Mouse (Mus musculus): ENCODE measurements around the gene Pspn.

Gene Pspn

DNA sequence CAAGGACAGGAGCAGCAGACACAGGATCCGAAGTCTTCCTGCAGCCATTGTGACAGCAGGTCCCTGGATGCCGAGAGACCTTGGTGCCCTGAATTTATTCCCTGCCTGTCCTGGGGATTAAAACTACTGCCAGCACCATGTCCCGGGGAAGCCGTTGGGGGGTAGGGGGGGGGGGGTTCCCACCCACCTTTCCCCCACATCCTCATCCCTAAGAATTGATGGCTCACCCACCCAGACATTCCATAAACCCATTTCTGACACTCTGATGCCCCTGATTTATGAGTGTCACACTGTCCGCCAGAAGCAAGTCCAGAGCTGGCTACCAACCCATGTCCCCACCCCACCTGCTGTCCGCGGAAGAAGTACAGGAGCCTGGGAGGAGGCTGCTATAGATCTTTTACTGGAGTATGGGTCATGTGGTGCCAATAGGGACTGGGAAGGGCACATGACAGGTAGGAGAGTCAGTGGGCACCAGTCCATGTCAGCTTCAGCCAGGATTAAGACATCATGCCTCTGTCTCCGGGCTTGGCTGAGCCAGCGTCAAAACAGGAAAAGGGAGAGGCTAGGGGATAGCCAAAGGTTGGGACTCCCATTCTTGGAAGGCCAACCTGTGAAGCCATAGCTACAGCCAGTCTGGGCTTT lies at the start of gene Pspn:
TSS of gene Pspn (minus strand) at position 51 of the 642 bp plus-strand sequence.
- no peak for DNase-seq

DNA sequence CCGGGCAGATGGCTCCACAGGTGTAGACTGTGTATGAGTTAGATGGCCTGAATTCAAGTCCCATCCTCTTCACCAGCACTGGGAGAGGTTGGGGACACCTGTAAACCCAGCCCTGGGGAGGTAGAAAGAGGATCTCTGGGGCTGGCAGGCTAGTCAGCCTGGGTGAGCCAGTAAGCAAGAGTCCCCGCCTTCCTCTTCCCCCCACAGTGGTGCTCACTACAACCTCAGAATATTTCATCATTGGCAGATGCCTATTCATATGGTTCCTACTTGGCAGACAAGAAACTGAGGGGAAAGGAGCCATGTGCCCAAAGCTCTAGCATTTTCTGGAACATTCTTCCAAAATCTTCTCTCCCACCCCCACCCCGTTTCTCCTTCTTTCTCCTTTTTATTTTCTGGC lies 49.0 kb upstream of the Pspn start:
- DNase-seq = no peak

DNA sequence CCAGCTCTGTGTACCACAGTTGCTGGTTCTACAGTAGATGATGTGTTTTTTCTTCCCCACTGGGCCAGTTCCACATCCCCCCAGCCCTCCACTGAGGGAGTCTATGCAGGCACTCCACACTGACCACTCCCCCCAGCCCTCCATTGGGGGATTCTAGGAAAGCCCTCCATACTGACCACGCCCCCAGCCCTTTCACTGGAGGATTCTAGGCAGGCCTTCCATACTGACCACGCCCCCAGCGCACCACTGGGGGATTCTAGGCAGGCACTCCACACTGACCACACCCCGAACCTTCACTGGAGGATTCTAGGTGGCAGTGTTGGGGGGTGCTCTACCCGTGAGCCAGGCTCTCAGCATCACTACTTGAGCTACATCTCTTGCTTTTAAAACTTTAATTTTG lies 47.6 kb upstream of the Pspn start:
- DNase-seq = no peak

DNA sequence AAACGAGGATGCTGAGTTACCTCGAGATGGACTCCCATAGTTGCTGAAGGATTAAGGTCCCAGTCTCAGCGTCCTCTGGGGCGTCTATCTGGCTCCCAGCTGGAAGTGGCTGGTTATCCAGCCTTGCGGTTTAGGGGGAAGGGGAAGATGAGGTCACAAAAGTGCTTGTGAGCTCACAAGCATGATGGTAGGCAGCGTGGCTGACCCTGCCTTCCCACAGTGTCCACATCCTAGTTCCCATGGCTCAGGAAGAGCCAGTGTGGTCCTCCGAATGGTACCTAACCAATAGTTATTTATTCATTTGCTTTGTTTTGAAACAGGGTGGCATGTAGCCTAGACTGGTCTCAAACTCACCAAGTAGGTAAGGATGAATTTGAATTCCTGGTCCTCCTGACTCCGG lies 41.7 kb upstream of the Pspn start, which contains the start of gene Slc25a41:
TSS of gene Slc25a41 (minus strand) at position 101 of the 400 bp plus-strand sequence.
- no peak for DNase-seq

DNA sequence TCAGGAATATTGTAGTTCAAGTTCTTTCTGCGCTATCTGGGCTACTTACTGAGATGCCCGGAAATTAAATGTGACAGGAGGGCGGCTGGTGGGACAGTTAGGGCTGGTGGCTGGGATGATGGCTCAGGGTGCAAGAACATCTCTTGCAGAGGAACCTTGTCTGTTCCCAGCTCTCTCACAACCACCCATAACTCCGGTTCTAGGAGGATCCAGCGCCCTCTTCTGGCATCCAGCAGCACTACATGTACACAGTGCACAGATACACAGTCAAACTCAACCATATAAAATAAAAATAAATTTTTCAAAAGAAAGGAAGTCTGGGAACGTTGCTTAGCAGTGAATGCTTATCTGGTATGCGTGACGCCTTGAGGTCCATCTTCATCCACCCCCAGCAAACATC lies 39.2 kb upstream of the Pspn start:
- no peak for DNase-seq

DNA sequence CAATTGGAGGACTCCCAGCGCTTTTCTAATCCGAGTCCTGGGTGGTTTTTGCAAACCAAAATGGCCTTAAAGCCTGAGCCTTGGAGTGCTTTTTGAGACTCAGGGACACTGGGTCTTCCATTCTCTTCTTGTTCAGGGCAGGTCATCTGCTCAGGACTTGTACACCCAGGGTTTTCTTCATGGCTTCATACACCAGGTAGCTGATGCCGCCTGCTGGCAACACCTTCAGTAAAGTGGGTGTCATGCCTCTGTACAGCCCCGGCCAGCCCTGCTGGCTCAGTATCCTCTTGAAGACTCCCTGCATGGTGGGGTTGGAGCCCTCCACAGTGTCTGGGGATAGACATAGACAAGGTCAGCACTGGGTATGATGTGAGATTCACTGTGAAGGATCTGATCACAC lies 33.0 kb upstream of the Pspn start:
- peak in 1 of 2 experiments; percentile 36 for DNase-seq

DNA sequence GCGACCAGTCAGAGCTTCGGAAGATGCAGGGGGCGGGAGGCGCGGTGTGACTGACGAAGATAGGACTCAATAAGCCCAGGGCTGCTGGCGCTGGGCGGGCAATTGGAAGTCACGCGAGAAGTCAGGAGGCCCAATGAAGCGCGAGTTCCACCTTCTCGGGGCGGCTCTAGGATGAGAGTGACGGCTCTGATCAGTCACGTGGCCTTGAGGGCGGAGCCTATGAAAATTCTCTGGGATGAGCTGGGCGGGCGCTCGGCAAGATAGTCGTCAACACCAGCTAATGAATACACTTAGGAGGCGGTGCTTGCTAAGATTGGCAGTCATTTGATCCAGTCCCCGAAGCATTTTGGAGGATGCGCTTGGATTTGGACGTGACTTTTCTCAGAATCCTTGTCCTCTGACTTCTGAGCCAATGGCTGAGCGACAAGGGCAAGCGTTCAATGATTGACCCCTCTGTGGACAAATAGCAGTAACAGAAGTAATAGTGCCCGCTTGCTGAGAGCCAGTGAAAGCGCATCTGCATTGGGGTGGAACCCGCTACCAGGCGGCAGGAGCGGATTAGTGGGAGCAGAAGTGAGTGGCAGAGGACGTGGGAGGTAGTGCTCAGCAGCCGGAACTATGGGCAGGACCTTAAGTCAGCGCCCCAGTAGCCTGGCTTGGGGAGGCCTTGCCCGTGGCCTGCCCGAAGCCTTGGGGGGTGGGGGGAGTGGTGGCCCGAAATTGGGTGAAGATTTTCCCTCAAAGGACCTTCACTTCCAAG lies 32.0 kb upstream of the Pspn start:
- peak; percentile 98 to 100 for DNase-seq

DNA sequence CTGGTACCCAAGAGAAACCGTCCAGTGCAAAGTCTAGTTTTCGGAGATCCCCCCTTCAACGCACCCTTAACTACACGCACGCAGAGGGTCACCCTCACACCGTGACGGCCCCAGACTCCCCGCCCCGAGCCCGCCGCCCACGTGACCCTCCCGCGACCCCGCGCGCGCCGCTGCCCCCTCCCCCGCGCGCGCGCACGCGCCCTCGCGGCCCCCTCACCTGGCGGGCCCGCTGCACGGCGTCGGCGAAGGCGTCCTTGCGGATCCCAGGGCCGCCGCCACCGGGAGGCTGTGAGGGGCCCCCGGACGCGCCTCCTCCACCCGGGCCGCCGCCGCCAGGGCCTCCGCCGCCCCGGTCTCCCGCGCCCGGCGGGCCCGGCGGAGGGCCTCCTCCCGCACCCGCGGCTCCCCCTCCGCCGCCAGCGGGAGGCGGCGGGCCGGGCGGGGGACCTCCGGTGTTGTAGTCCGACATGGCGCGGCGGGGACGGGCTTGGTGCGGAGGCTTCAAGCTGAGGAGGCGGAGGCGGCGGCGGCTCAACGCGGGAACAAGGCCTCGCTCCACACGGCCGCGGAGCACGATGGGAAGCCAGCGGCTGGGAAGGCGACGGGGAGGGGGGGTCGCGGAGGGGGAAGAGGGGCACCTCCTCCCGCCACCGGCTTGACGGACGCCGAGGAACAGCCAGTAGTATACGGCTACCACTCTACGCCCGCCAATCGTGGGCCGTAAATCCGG lies 31.3 kb upstream of the Pspn start, which contains the start of gene Khsrp:
TSS of gene Khsrp (minus strand) at position 592 of the 730 bp plus-strand sequence.
- DNase-seq = no peak

DNA sequence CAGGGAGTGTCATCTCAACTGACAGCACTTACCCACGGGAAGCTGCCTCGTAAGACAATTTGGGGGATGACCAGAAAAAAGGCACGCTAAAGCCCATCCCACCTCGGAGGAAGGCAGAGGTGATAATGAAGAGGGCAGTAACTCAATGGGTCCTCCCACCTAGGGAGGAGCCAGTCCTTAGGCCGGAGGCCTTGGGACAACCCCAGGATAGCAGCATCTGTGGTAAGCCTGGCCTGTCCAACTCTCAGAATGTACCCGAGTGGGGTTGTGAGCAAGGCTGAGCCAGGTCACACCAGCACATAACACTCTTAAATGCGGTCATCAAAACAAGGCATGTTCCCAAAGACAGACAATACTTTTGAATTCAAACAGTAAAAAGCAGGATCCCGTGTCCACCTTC lies 29.9 kb upstream of the Pspn start:
- no peak for DNase-seq

DNA sequence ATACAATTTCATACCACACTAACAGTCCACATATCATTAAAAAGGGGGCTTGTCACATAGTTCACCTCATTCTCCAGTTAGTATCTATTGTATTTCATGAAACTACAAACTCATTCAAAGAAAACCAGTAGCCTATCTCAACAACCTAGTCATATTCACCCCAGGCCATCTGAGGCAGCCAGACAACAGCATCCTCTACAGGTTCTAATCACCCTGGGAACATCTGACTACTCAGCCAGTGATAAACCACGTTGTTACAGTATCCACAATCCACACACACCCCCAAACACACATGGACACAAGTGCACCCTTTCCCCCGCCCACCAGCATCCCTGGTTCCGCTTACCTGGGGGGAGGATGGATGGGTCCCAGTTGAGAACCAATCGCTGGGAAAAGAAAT lies 27.7 kb upstream of the Pspn start:
- DNase-seq = no peak

DNA sequence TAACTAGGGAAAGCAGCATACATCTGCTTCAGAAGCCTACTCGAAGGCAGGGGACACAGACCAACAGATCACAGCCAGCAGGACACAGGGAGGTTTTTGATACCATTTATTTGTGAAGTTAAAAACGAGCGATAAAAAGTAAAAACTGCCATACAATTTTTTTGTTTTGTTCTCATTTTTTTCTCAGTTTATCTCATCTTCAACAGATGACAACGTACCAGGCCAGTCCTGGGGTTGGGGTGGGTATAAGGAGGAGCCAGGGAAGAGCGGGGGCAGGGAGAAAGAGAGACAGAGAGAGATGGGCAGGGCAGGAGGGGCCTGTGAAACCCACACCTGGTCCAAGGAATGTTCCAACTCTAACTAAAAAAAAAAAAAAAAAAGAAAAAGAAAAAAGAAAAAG lies 21.1 kb upstream of the Pspn start:
- no peak for DNase-seq

DNA sequence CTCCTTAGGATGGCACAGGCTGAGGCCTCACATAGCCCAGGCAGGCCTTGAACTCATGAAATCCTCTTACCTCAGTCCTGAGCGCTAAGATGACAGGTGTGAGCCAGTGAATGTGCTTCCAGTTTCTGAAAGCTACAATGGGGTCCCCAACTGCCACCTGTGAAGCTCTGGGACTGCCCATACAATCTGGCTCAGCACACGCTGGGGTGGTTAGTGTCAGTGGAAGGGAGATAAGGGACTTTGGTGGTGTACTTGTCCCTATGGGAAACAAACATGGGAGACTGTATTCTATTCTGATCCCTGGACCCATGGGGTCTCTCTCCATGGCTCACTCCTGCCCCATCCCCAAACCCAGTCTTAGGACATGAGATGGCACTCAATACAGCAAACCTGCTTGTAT lies 19.9 kb upstream of the Pspn start:
- no peak for DNase-seq

DNA sequence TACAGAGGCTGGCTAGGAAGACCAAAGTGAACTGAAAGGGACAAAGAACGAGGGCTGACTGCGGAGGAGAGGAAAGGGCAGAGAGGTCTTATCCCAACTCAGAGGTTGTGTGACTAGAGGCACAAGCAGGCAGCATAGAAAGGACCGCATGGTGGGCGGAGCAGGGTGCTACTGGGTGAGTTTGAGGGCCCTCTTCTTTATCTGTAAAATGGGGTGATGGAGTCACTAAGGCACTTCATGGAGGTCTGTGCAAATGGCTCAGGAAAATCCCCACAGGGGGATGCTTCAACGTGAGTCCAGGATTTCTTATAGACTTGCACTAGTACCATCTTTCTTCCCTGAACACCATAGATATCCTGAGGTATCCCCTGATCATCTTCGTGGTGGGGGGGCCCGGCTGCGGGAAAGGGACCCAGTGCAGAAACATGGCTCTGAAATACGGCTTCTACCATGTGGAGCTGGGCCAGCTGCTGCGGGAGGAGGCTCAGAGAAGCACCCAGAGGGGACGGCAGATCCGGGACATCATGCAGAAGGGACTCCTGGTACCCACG lies 12.5 kb upstream of the Pspn start:
- DNase-seq = peak in 1 of 2 experiments; percentile 26

DNA sequence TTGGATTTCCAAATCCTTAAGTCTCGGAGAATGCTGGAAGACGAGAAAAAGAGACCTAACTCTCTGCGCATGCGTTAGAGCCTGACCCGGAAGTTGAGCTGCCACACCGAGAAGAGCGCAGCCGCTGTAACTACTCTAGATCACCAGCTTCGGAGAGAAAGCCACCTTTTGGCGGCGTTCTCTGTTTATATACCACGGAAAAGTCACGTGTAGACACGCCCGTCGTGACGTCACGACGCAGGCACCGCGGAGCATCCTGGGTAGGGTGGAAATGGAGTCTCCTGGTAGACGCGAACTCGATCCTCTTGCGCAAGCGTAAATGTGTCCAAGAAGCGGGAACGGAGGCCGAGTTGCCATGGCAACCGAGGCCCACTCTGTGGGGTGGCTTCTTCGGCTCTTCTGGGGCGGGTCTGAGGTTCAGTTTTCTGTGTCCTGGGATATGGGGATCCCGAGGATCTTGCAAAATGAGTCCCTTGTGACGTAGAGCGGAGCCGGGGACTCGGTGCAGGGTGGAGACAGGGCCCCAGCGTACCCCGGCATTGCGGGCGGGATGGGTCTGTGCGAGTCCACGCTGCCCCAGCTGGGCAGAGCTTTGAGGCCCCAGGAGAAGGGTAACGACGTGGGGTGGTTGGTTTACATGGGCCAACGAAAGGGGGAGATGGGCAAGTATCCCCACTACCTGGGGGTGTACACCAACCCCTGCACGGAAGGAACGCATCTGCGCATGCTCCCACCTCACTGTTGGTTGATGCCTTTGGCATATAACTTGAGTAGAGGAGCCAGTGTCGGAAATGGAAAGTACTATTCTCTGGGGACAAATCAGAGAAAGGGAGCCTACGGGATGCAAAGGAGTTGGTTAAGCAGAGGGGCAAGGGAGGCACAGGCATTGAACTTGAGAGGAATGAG lies 11.7 kb upstream of the Pspn start, which contains the start of the genes Gtf2f1 and Gm17949:
TSS of gene Gtf2f1 (minus strand) at position 53 of the 906 bp plus-strand sequence.
TSS of gene Gm17949 (plus strand) at position 234 of the 906 bp plus-strand sequence.
- DNase-seq = peak; percentile 92

DNA sequence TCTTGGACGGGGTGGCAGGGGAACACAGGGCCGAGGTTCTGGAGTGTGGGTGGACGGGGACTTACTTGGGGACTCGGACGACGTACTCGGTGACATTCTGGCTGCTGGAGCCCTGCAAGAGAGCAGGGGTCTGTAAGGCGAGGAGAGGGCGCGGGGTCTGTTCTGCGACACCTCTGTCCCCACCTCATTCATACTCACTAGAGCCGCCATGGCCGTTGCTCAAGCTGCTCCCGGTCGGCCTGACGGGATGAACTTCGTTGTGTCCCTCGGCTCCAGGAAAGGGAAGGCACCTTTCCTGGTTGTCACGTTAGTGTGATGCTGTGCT lies 11.1 kb upstream of the Pspn start:
- DNase-seq = no peak

DNA sequence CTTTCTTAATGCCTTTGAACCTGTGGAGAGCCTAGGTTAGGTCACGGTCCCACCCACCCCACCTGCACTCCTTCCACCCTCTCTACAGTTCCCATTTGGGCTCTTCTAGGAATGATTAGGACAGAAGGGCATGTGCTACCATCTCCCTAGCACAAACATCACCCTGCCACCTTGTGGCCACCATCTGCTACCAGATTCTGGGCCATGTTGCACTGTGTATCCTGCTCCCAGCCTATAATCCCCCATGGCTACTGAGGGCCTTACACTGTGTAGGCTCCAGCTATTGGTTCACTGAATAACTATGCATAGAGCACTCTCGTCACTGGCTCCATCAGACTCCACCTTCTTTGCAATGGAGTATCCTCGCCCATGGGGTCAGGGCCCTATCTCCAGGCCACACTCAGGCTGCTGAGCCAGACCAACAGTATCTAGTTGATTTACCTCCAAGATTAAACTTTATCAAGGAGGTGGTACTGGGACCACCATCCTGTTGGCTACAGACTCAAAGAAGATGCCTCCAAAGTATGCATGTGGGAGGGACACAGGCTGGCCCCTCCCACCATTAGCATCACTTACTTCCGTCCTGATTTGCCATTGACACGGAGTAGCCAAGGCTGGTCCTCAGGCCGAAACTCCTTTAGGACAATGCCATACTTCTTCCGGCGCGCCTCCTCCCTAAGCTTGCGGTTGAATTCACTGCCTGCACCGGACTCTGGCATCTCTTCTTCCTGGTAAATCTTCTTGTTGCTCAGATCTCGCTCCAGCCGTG lies 7.5 kb upstream of the Pspn start:
- no peak for DNase-seq

DNA sequence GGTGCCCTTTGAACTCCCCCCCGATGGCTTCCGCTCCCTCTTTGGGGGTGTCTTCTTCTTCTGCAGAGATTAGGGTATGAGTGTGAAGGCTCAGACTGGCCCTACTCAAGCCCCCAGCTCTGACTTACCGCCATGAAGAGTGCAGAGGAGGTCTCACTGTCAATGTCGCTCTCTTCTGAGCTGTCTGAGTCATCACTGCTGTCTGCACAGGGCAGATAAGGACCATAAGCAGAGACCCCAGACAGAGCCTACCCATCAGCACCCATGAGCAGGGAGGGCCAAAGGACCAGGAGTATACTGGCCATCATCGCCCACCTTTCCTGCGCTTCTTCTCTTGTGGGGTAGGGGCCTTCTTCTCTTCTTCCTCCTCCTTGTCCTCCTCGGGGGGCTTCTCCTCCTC lies 4.2 kb upstream of the Pspn start:
- no peak for DNase-seq

DNA sequence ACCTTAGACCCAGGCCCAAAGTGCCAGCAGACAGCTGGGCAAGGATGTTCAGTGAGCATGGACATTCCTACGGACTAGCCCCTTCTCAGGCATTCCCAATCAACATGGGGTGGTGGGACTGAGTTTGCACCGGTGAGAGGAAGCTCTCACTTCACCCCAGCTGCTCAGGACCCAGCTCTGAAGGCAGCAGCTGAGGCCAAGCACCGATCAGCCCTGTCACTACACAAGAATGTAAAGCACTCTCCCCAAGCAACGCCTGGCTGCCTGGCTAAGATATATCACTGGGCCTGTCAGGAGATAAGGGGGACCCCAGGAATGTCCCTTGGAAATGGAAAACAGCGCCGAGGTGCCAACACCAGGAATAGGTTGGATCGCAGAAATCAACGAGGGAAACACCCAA lies 1.4 kb upstream of the Pspn start:
- DNase-seq = no peak

DNA sequence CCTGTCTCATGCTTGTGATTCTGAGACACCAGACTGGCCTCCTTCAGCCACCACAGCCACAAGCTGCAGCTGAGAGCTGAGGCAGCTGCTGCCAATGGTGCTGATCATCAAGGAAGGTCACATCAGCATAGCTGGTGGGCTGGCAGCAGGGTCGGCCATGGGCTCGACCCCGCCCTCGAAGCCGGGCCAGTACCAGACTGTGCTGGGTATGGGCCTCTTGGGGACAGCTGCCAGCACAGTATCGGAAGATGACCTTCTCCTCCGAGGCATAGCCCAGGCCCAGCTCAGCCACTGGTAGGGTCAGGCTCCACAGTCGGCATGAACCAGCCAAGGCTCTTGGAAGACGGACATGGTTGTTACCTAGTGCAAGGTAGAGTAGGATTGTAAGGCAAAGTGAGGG lies 404 bp downstream of the Pspn start:
- no peak for DNase-seq

DNA sequence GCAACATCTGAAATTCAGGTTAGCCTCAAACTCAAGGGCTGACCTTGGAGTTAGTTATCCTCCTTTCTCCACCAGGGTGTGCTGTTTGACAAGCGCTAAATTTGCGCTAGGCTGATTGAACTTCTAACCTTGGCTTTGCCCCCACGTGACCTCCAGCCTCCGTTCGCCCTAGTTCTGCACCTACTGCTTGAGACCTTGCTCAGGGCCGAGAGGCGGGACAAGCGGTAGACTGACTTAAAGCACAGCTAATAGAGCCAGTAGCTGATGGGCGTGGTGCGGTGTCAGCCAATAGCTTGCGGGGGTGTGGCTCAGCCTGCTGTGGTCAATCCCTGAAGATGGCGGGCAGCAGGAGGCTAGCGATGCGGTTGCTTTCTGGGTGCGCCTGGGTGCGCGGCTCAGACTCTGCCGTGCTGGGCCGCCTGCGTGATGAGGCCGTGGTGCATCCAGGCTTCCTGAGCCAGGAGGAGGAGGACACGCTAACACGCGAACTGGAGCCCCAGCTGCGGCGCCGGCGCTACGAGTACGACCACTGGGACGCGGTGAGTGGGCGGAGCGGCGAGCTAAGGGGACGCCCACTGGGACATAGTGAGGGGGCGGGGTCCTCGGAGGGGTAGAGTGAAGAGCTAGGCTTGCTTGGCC lies 2.7 kb downstream of the Pspn start, which contains the start of gene Alkbh7:
TSS of gene Alkbh7 (plus strand) at position 311 of the 639 bp plus-strand sequence.
- peak; percentile 91 to 98 for DNase-seq

DNA sequence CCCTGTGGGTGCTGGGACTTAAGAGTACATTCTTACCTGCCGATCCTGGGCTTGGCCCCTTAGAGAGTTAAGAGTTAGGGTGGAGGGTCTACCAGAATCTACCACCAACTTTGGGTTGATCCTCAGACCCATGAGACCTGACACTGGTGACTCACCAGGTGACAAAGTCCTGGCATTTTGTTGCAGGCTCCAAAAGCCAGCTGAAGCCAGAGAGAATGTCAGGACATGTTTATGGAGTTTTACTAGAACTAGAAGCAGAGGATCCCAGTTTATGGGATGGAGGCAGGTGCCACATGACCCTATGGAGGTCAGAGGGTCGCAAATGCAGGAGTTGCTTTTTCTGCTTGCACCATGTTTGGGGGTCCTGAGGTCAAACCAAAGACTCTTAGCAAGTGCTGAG lies 3.3 kb downstream of the Pspn start:
- no peak for DNase-seq
